Mouse (Mus musculus): ENCODE results near the gene Vat1l.

Gene Vat1l

DNA sequence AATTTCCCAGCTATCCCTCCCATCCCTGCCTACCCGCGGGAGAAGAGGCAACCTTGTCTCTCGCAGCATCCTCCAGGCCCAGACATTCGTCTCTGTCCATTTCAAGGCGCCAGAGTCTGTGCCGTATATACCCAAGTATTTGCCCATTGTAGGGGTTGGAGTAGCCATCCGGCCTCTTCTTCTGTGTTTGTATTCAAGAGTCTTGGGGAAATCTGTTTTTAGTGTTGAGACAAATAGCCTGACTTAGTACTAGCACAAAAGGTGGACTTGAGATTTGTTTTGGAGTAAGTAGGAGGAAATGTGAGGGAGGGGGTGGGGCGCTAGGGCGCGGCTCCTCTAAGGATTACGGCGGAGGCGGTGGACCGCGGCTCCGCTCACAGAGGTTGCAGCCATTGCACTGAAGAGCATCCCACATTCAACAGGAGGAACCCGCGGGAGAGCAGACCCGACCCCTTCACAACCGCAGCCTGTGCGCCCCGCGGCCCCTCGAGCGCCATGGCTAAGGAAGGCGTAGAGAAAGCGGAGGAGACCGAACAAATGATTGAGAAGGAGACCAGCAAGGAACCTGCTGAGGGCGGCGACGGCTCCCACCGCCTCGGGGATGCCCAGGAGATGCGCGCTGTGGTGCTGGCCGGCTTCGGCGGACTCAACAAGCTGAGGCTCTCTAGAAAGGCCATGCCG, at the start of gene Vat1l:
Gene Vat1l, plus strand, starts transcription at position 392 of the 681 bp plus-strand sequence.
- DNase-seq (ENCODE audit: low spot score): no peak

GRCm38 (mm10) chr8:114158586-114158985, 46.8 kb upstream of the Vat1l start:
- no peak for DNase-seq (ENCODE audit: low spot score)

- no peak for DNase-seq (ENCODE audit: low spot score)
Observed at GRCm38 (mm10) chr8:114159666-114160065, 45.7 kb upstream of the Vat1l start.

DNA sequence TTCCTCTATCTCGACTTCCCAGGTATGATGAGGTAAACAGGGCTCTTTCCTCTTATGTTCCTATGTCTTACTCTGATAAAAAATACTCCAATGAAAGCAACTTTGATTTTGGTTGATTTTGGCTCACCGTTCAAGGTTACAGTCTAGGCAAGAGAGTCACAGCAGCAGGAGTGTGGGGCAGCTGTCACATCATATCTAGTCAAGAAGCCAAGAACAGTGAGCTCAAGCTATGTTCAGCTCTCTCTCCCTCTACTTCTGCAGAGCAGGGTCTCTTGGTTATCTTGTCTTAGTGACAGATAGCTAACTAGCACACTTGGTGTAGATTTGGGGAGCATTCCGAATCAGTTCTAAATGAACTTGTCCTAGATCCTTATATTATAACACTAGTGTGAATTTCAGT, 41.5 kb upstream of the Vat1l start:
- no peak for DNase-seq (ENCODE audit: low spot score)

DNA sequence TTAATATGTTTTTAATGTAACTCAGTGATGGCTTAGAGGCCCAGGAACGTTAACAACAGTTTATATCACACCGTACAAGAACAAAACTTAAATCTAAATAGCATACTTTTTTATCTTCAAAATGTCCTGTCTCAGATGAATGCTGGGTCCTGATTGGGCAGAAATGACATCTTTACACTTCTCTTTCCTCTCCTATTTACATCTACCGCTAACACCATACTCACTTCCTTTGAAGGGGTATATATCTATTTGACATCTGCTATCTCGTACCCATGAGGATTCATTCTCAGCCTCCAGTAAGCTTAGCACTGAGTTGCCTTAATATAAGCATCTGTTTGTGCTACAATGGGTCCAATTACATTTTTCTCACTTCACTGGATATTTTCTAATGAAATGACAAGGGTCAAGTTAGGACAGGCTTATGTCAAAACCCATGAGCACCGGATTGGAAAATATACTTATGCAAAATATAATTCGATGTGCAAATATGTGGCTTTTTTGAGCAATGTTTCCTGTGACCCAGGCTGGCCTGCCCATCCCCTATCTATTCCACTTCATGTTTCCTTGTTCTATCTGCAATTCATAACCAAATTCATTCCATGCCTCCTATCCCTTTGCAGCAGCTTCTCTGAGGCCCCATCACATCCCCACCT, 40.8 kb upstream of the Vat1l start:
- DNase-seq (ENCODE audit: low spot score): no peak

DNA sequence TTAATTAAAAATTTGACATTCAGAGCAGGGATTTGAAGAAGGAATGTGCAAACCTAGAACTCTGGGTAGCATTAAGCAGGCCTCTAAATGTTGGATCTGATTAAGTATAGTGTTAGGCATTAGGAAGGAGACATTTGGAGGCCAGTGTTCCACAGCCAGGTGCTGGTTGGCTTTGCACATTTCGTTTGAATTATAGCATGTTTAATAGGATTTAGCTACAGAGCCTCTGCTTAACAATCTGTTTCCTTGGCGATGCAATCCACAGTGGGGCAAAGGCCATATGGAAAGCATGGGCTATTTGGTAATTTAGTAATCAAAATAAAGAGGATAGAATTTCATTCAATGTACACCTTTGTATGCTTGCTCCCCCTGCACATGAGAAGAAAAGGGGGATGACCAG, 39.7 kb upstream of the Vat1l start:
- DNase-seq (ENCODE audit: low spot score): no peak

GRCm38 (mm10) chr8:114176721-114177120, 28.7 kb upstream of the Vat1l start:
- no peak for DNase-seq (ENCODE audit: low spot score)

DNA sequence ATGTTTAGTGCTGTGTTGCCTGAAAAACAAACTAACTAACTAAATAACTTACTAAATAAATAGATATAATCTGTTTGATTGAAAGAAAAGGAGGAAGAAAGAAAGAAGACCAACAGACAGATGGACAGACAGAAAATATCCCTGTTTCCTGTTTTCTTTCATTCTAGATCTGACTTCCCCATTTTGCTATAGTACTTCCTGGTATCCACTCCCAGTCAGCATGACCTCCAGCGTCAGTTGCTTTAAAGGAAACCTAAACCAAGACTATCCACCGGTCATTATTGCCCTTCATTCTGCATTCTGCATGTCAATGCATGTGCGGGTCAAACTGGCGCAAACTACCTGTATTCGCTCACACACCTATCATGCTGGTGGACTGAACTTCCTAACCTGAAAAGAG, 12.1 kb upstream of the Vat1l start:
- no peak for DNase-seq (ENCODE audit: low spot score)

DNA sequence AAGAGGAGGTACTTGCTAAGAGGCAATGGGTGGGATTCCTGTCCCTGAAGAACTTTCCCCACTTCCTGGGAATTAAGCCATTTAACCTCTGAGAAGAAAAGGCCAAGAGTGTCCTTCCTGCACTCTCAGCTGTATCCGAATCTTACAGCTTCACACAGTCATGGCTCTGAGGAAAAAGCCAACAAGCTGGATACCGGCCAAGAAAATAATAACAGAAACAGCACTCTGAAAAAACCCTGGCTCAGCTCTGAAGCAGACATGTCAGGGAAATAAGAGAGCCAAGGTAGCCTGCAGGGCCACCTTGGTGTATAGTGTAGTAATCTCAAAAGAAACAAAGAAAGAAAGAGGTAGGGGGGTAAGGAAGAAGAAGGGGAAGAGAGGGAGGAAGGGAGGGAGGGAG, 6.4 kb upstream of the Vat1l start:
- no peak for DNase-seq (ENCODE audit: low spot score)

DNA sequence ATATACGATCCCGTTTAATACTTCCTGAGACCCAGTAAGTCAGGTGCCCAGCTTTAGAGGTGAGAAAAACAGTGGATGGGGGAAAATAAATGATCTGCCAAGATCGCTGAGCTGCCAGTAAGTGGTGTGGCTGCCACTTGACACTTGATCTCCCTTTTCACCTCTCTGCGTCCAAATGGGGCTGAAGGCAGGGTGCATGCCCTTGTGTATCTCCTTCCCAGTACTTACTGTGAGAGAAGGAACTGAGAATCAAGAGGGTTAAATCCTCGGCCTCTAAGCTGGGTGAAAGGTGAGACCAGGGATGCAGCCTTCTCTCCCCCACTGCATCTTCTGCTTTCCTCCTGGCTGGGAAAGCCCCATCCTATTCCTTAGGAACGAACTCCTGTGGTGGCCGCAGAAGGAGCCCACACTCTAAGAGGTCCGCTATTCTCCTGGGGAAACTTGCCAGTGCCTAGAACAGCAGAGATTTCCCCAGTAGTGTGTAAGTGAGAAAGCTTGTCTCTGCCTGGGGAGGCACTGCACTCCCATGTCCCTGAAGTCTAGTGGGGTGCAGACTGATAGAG, 1.1 kb downstream of the Vat1l start:
- no peak for DNase-seq (ENCODE audit: low spot score)

DNA sequence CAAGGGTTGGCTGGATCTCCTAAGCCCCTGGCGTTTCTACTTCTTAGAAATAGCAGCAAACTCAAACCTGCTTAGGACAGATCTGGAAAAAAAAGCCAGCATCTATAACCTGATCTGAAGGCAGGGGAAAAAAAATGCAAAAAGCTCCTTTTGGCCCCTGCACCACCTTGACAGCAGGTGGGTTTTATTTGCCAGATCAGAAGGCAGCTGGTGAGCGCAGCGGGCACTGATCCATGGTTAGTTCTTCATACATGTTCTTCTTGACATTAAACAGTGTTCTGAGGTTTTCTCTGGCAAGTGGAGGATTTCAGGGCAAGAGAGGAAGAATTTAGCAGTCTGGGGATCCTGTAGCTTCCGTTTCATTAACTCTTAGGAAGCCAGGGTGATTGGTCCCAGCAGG, 1.6 kb downstream of the Vat1l start:
- no peak for DNase-seq (ENCODE audit: low spot score)

GRCm38 (mm10) chr8:114220779-114221178, 15.4 kb downstream of the Vat1l start:
- no peak for DNase-seq (ENCODE audit: low spot score)

DNA sequence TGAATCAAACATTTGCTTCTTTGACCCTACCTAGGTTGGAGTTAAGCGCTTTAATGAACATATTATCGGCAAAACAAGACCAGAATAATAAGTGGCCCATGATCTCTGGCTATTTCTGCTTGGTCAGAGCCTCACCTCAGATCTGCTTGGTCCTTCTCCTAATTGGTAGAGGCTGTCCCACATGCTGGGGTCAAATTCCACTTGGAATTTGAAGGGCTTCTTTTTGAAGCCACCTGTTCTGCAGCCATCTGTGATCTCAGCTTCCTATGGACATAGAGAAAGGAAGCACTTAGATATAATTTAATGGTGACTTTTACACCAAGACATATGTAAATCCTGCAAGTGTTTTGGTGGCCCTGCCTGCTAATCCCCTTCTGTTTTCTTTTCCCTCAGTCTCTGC, 16.6 kb downstream of the Vat1l start:
- no peak for DNase-seq (ENCODE audit: low spot score)

GRCm38 (mm10) chr8:114224001-114224400, 18.6 kb downstream of the Vat1l start:
- no peak for DNase-seq (ENCODE audit: low spot score)

DNA sequence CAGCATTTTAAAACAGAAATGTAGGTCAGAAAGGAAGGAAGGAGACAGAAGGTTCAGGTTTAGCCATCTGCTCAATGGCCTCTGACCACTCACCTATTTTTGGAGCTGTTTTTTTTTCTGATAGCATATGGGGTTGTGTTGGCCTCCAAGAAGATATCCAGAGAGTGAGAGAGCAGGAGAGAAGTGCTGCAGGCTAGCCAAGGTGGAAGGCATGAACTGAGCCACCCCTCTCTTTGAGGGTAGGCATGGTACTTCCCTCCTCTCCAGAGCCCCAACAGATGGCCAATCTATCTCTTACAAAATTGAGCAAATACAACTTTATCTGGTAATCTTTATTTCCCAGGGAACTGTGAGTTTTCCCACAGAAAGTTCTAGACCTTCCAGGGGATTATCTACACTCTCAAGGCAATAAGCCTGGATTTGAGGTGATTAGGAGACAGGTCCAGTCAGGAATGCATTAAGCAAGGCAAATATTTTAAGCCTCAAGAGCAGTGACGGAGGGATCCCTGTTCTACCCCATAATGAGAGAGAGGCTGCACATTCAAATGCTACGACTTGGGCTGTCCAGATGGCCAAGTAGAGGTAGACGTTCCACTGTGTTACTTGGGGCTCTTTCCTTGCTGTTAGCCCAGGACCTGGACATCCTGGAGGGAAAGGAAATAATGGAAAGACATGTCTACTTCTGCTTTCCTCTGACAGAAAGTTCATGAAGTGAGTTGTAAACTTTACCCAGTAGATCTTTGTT, 46.1 kb downstream of the Vat1l start:
- DNase-seq (ENCODE audit: low spot score): no peak

GRCm38 (mm10) chr8:114258685-114259084, 53.3 kb downstream of the Vat1l start:
- DNase-seq (ENCODE audit: low spot score): no peak

DNA sequence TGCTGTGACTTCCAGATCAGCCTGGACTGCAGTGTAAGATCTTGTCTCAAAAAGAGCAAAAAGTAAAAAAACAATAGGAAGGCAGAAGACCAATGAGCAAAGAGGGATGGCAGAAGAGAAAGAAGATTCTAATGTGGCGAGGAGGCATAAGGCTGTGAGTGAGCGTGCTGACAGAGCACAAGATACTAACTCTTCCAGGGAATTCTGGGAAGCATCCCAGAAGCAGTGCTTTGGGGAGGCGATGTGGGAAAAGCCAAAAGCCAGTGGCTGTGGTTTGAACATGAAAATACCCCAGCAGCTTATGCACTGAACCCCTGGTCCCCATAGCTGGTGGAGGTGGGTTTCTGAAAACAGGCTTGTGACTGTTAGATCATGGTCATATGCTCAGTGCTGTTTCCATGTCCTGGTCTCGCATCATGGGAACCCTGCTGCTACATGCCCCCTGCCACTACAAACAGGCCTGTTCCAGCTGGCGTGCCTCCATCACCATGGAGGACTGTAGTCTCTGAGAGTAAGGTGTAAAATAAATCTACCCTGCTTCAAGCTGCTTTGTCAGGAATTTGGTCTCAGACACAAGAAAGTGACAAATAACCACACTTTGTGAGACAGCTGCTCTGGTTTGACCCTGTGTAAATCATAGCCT, 54.4 kb downstream of the Vat1l start:
- DNase-seq (ENCODE audit: low spot score): no peak

DNA sequence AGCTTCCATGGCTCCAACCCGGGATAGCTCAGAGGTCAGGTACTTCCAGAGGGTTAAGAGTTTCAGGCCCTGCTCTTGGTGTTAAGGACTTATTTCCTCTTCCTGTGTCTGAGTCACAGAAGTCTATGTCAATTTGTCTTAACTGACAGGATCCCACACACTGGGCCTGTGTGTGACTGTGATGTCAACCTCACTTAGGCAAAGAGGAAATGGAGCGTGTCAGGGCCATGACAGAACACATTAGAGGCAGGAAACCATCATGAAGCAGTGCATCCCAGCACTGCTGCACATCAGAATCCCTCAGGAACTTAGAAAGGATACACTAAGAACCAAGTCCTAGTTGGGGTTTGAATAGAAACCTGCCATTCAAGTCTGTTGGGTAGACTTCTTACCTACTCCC, 56.9 kb downstream of the Vat1l start:
- DNase-seq (ENCODE audit: low spot score): no peak

DNA sequence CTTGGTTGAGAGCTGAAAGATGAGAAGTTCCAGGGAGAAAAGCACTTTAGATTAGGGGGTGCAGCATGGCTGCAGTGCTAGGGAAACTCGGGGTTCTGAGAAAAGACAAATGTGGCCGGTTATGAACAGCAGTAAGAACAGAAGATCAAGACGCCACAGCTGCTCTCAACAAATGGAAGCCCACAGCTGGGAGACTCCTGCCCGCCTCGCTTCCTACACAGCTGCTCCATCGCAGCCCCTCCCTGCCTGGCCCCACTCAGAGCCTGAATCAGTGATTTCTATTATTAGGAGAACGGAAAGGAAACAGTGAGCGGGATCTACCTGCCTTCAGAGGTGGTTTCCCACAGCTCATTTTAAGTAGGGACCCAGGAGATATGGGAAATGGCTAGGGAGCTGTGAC, 69.1 kb downstream of the Vat1l start:
- DNase-seq (ENCODE audit: low spot score): no peak

- DNase-seq (ENCODE audit: low spot score): no peak
Observed at GRCm38 (mm10) chr8:114281101-114281500, 75.7 kb downstream of the Vat1l start.

- no peak for DNase-seq (ENCODE audit: low spot score)
Observed at GRCm38 (mm10) chr8:114294889-114295748, 89.7 kb downstream of the Vat1l start.

GRCm38 (mm10) chr8:114295749-114296067, 90.3 kb downstream of the Vat1l start:
- no peak for DNase-seq (ENCODE audit: low spot score)
